Comparison of ENCODE assay signal across 7 mouse cellular contexts in the genomic region with DNA sequence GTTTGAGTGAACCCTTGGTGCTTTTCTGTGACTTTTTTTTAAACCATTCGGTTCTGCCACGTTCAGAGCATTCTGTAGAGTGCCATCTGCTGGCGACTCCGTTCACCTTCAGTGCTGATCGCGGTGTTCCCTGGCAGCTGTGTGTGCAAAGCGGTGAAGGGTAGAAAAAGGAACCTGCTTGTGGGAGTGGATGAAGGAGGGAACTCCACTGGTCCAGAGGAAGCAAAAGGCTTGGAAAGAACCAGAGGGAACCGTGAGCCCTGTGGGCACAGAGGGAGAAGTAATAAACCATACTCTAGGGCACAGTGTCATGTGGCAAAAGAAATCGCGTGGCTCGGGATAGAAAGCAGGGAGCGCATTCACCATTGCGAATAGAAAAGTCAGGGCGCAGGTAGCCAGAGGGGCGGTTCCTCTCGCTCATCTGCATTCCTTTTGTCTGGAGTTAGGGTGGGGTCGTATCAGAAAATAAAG.
A peak's percentile ranks its signal among the peaks of the same experiment; 100 is the strongest.
DNase-seq lines count a peak whose midpoint lies in the region; ATAC-seq and TF ChIP-seq lines count a peak whose summit lies in the region.

No protein-coding gene starts in this region.

- H3K9ac ChIP-seq in embryonic facial prominence, embryonic 11.5 days (replicated peaks; ENCODE audit: low read length), result peak overlapping the region; percentile 43
- H3K9ac ChIP-seq in limb, embryonic 13.5 days, result peak overlapping the region; percentile 55; the same call in 1 of the 2 replicates
- H3K9ac ChIP-seq in midbrain, embryonic 16.5 days (ENCODE audit: low read depth, low read length), result peak overlapping the region; percentile 67

- ATAC-seq in embryonic facial prominence, embryonic 11.5 days (replicated peaks; ENCODE audit: insufficient number of reproducible peaks, low FRiP score, low TSS enrichment, low read depth), result peak; percentile 61
- ATAC-seq in limb, embryonic 13.5 days (ENCODE audit: low FRiP score, low read depth), result peak; percentile 75; the same call in 1 of the 2 replicates
- ATAC-seq in midbrain, embryonic 16.5 days, result peak; percentile 82

- peak; percentile 89 for DNase-seq in adrenal gland, postnatal 14 days
- DNase-seq in embryonic facial prominence, embryonic 11.5 days (ENCODE audit: low spot score), result peak; percentile 94
- DNase-seq in heart, adult 9 months (ENCODE audit: low spot score in 2 of 2), result peak; percentile 10 to 68
- peak; percentile 81 for DNase-seq in kidney, adult 9 months
- peak; percentile 33 to 59 for DNase-seq in spleen, adult 2 months (ENCODE audit: low read depth in 1 of 2, low spot score in 2 of 2)

- peak overlapping the region; percentile 77 for H3K4me2 ChIP-seq in embryonic facial prominence, embryonic 11.5 days (ENCODE audit: low read depth, low read length)
- H3K4me2 ChIP-seq in limb, embryonic 13.5 days (replicated peaks), result peak overlapping the region; percentile 73
- peak overlapping the region; percentile 81 for H3K4me2 ChIP-seq in midbrain, embryonic 16.5 days (ENCODE audit: low read length)

- H3K36me3 ChIP-seq in embryonic facial prominence, embryonic 11.5 days (replicated peaks; ENCODE audit: control insufficient read depth, insufficient read depth, low read depth, low read length), result no peaks in the 10 kb centered on the region
- no peaks in the 10 kb centered on the region for H3K36me3 ChIP-seq in limb, embryonic 13.5 days
- H3K36me3 ChIP-seq in midbrain, embryonic 16.5 days (ENCODE audit: control insufficient read depth, insufficient read depth, low read length), result no peaks in the 10 kb centered on the region
- no peaks in the 10 kb centered on the region for H3K36me3 ChIP-seq in spleen, adult 2 months (ENCODE audit: control insufficient read depth, insufficient read depth, low read length)

- peaks cover 3% of the 10 kb centered on the region; the same call in 1 of the 2 replicates for H3K4me1 ChIP-seq in embryonic facial prominence, embryonic 11.5 days (ENCODE audit: control insufficient read depth, insufficient read depth, low read length)
- H3K4me1 ChIP-seq in limb, embryonic 13.5 days, result peaks cover 21% of the 10 kb centered on the region
- peaks cover 10% of the 10 kb centered on the region for H3K4me1 ChIP-seq in midbrain, embryonic 16.5 days (ENCODE audit: control insufficient read depth, insufficient read depth, low read length)
- no peaks in the 10 kb centered on the region; the same call in 1 of the 2 replicates for H3K4me1 ChIP-seq in spleen, adult 2 months (ENCODE audit: control insufficient read depth, insufficient read depth, insufficient read length)

- no peak for TF ChIP-seq POLR2A in spleen, adult 2 months (IDR thresholded peaks at IDR 0.05; ENCODE audit: low read depth, low read length)

- H3K27ac ChIP-seq in embryonic facial prominence, embryonic 11.5 days (replicated peaks; ENCODE audit: low read depth, low read length), result no peak overlapping the region
- no peak overlapping the region for H3K27ac ChIP-seq in limb, embryonic 13.5 days
- H3K27ac ChIP-seq in midbrain, embryonic 16.5 days (ENCODE audit: low read length), result peak overlapping the region; percentile 77
- no peak overlapping the region for H3K27ac ChIP-seq in spleen, adult 2 months (ENCODE audit: insufficient read depth, low read length)

- WGBS in embryonic facial prominence, embryonic 11.5 days, result under 1% methylated on average over 17 of the region's 17 CpGs
- 1% methylated on average over 17 of the region's 17 CpGs for WGBS in limb, embryonic 13.5 days
- under 1% methylated on average over 17 of the region's 17 CpGs for WGBS in midbrain, embryonic 16.5 days
- WGBS in spleen, adult 2 months, result 2% methylated on average over 17 of the region's 17 CpGs

- H3K27me3 ChIP-seq in embryonic facial prominence, embryonic 11.5 days (ENCODE audit: control insufficient read depth, insufficient read depth, low read length), result no peaks in the 10 kb centered on the region; the same call in 1 of the 2 replicates
- H3K27me3 ChIP-seq in limb, embryonic 13.5 days, result peaks cover 20% of the 10 kb centered on the region
- H3K27me3 ChIP-seq in midbrain, embryonic 16.5 days (ENCODE audit: control insufficient read depth, insufficient read depth, low read depth, low read length), result no peaks in the 10 kb centered on the region
- H3K27me3 ChIP-seq in spleen, adult 2 months (ENCODE audit: control insufficient read depth, insufficient read depth, low read length), result no peaks in the 10 kb centered on the region; the same call in 1 of the 2 replicates

- H3K9me3 ChIP-seq in embryonic facial prominence, embryonic 11.5 days (replicated peaks; ENCODE audit: control insufficient read depth, low read length), result no peaks in the 10 kb centered on the region
- H3K9me3 ChIP-seq in limb, embryonic 13.5 days, result no peaks in the 10 kb centered on the region
- H3K9me3 ChIP-seq in midbrain, embryonic 16.5 days (replicated peaks; ENCODE audit: control insufficient read depth, low read length, poor library complexity, severe bottlenecking), result no peaks in the 10 kb centered on the region

- peak; percentile 78; the same call in 1 of the 2 replicates for TF ChIP-seq CTCF in spleen, adult 2 months (IDR thresholded peaks at IDR 0.05; ENCODE audit: extremely low read depth, insufficient read depth, insufficient read length, insufficient replicate concordance)

- H3K4me3 ChIP-seq in embryonic facial prominence, embryonic 11.5 days (ENCODE audit: low read depth, low read length), result peak overlapping the region; percentile 32
- H3K4me3 ChIP-seq in limb, embryonic 13.5 days, result peak overlapping the region; percentile 42
- H3K4me3 ChIP-seq in midbrain, embryonic 16.5 days (ENCODE audit: low read depth, low read length), result peak overlapping the region; percentile 31
- H3K4me3 ChIP-seq in spleen, adult 2 months (ENCODE audit: extremely low read depth, insufficient read depth, insufficient read length), result peak overlapping the region; percentile 40

Comparison
In these comparisons a context has a peak if more than half of its experiments do, and no peak if none do; other contexts are left out.
1. DNase-seq: peak in every context shown above with its lines; median percentile 94 in embryonic facial prominence, embryonic 11.5 days; 89 in adrenal gland, postnatal 14 days; 81 in kidney, adult 9 months; 46 in spleen, adult 2 months; 39 in heart, adult 9 months.